Mouse (Mus musculus): ENCODE measurements at regions not wholly inside any gene's neighbourhood (a gene's known extent, or its start where the extent isn't known, plus 50 kb on each side); places are given as distances from the start of the nearest gene placed in this dataset.

DNA sequence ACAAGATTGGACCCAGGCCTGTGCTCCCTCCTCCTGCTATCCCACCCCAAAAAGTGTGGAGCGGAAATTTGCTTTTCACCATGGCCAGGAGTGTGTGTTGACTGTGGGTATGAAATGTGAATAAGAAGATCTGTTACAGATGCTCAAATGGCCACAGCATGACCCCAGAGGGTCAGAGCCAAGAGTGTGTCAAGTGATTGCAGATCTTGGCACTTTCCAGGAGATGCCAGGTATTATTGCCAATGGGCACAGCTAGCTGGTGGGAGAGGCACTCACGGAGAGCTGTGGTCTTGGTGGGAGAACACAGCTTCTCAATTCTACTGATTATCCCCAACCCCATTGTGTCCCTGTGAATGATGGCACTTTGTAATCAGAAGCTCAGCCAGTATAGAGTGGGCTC lies 62.7 kb downstream of the Smim20 start:
- TF ChIP-seq CTCF (conservative IDR thresholded peaks at IDR 0.05; ENCODE audit: low read length) (no peak), POU5F1 (IDR thresholded peaks at IDR 0.05; ENCODE audit: borderline replicate concordance, low read length) (no peak)
